Mouse (Mus musculus) liver, postnatal 0 days (tissue): ENCODE measurements at regions not wholly inside any gene's neighbourhood (a gene's known extent, or its start where the extent isn't known, plus 50 kb on each side); places are given as distances from the start of the nearest gene placed in this dataset.

Experiments used
- CTCF ChIP-seq: sonication (generic); IDR thresholded peaks from 2 replicates; pipeline ENCODE4 v1.5.1; 2016; ENCODE audit warnings: antibody characterized with exemption, low read depth
- EP300 ChIP-seq: IDR thresholded peaks from 2 replicates; pipeline ENCODE4 v1.6.1; 2016; ENCODE audit warnings: antibody characterized with exemption, low read depth, mild to moderate bottlenecking

DNA sequence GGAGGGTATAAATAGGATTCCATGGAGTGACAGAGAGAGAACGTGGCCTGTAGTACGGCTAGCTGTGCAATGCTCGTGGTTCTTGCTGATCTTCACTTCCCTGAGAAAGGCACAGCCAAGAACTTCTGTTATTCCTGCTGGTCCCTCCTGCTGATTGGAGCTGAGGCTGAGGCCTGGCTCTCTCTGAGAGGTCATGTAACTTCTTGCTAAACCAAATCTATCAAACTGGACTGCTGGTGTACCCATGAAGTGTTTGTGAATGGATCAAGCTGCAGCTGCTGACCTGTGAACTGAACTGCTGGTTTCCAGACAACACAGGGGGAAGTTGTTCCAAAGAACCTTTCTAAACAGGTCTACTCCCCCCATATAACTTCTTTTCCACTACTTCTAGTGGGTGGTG is 297.9 kb downstream of the Nuf2 start:
- TF ChIP-seq CTCF (no peak), EP300 (no peak)
